8 mouse cellular contexts compared by ENCODE assay signal in genomic region chr10:123076245-123077023, GRCm38 (mm10). TPM values are rescaled to one million over a fixed set of nuclear protein-coding genes. Genes with fewer than 3 reads are reported as not detected.
DNase-seq lines count a peak whose midpoint lies in the region; ATAC-seq and TF ChIP-seq lines count a peak whose summit lies in the region.

Mon2 (minus strand) TSS chr10:123076505.

- peak within 1 kb of the TSS; percentile 66 for H3K27ac ChIP-seq in forebrain, embryonic 15.5 days (replicated peaks)

- peak within 1 kb of the TSS; percentile 83 for H3K9ac ChIP-seq in forebrain, embryonic 15.5 days (replicated peaks)

- peak within 1 kb of the TSS; percentile 72 for H3K4me2 ChIP-seq in forebrain, embryonic 15.5 days (replicated peaks)

- H3K36me3 ChIP-seq in forebrain, embryonic 15.5 days, result 0 out of 2 replicates have a peak, but pooled peaks cover 6% of the 10 kb centered on the region

- WGBS in forebrain, embryonic 15.5 days, result under 1% methylated on average over 55 of the region's 58 CpGs
- under 1% methylated on average over 58 of the region's 58 CpGs for WGBS in lung, adult 2 months

- H3K27me3 ChIP-seq in forebrain, embryonic 15.5 days, result no peaks in the 10 kb centered on the region

- intact Hi-C loops in heart, postnatal 25 days (cut with DNase I), result no loop called here

- no peak for TF ChIP-seq CTCF in lung, adult 2 months (IDR thresholded peaks at IDR 0.05; ENCODE audit: insufficient read depth, low read length)

- peak within 1 kb of the TSS; percentile 74 for H3K4me3 ChIP-seq in forebrain, embryonic 15.5 days
- H3K4me3 ChIP-seq in lung, adult 2 months (replicated peaks; ENCODE audit: extremely low read depth, low read depth, low read length), result peak within 1 kb of the TSS; percentile 83

- DNase-seq in ES-CJ7 (ENCODE audit: low read depth, low spot score), result peak; percentile 92
- peak; percentile 97 for DNase-seq in cerebellum, adult 11 months
- peak; percentile 93 for DNase-seq in heart, postnatal 25 days (ENCODE audit: low spot score)
- DNase-seq in layer of hippocampus, adult 18-20 months (ENCODE audit: low spot score in 2 of 2), result peak; percentile 94 to 97
- DNase-seq in lung, adult 2 months, result peak; percentile 91
- peak; percentile 93 for DNase-seq in thymus, adult 18-20 months

- TF ChIP-seq POLR2A in lung, adult 2 months (IDR thresholded peaks at IDR 0.05; ENCODE audit: borderline replicate concordance, extremely low read depth, low read depth, low read length), result peak; percentile 56; the same call in 1 of the 2 replicates

- H3K9me3 ChIP-seq in forebrain, embryonic 15.5 days, result no peaks in the 10 kb centered on the region

- peak; percentile 99 for ATAC-seq in forebrain, embryonic 15.5 days (replicated peaks)
- peak; percentile 95 for ATAC-seq in neutrophil, adult 5-6 weeks (ENCODE audit: extremely low read depth, insufficient number of reproducible peaks, low FRiP score, poor library complexity, severe bottlenecking)

- peaks cover 13% of the 10 kb centered on the region for H3K4me1 ChIP-seq in forebrain, embryonic 15.5 days
- H3K4me1 ChIP-seq in lung, adult 2 months (ENCODE audit: control insufficient read depth, insufficient read depth, low read length), result peaks cover 12% of the 10 kb centered on the region; the same call in 1 of the 2 replicates

RNA-seq across cellular contexts. Expression of gene Mon2, which starts in this region (rescaled TPM):
- polyA plus RNA-seq in forebrain, embryonic 15.5 days (2015; fragmentation: Nextera tagmentation; extraction: Ambion mirVana), result 27.0 and 27.8 TPM in 2 replicates
- total RNA-seq in heart, postnatal 25 days (2021), result 10 to 100 TPM; 38.1 to 38.4 TPM
- total RNA-seq in layer of hippocampus, adult 18-20 months (2021), result 10 to 100 TPM; 90.8 to 92.6 TPM
- 47.3 and 69.0 TPM in 2 replicates for polyA plus RNA-seq in lung, adult 2 months (2012; rRNA removed)
- 139 and 162 TPM in 2 replicates for total RNA-seq in neutrophil, adult 5-6 weeks (2017)

Comparison
In these comparisons a context has a peak if more than half of its experiments do, and no peak if none do; other contexts are left out.
1. Peak in every context shown above with its lines: DNase-seq, ATAC-seq, H3K4me3 ChIP-seq and H3K27ac ChIP-seq.